Mouse (Mus musculus): Measurements from ENCODE around the gene Lefty1.
"Not testable (repeated sequence)": the region's sequence is repeated elsewhere in the genome, so short reads cannot be mapped to it uniquely, and the experiment has no call there.

The Lefty1 gene

GRCm38 (mm10) chr1:180956401-180956800, 21.6 kb downstream of the Lefty1 start:
- no peak for DNase-seq (ENCODE audit: low spot score in 2 of 2)

GRCm38 (mm10) chr1:180956973-180957381, 22.2 kb downstream of the Lefty1 start:
- peak in 1 of 2 experiments; percentile 47 for DNase-seq (ENCODE audit: low spot score in 2 of 2)

- DNase-seq (ENCODE audit: low spot score in 2 of 2), result no peak
Measured at GRCm38 (mm10) chr1:180957989-180958388, 23.2 kb downstream of the Lefty1 start.

GRCm38 (mm10) chr1:180958797-180959196, 24.0 kb downstream of the Lefty1 start:
- no peak for DNase-seq (ENCODE audit: low spot score in 2 of 2)

- no peak for DNase-seq (ENCODE audit: low spot score in 2 of 2)
Measured at GRCm38 (mm10) chr1:180965786-180966185, 31.0 kb downstream of the Lefty1 start.

GRCm38 (mm10) chr1:180966542-180966941, 31.7 kb downstream of the Lefty1 start:
- DNase-seq (ENCODE audit: low spot score in 2 of 2), result no peak

GRCm38 (mm10) chr1:180967261-180967660, 32.4 kb downstream of the Lefty1 start:
- no peak for DNase-seq (ENCODE audit: low spot score in 2 of 2)

GRCm38 (mm10) chr1:180972941-180973340, 38.1 kb downstream of the Lefty1 start:
- no peak for DNase-seq (ENCODE audit: low spot score in 2 of 2)

- DNase-seq (ENCODE audit: low spot score in 2 of 2), result peak; percentile 47 to 51
Measured at GRCm38 (mm10) chr1:180974126-180974746, 39.4 kb downstream of the Lefty1 start.

- peak; percentile 34 to 41 for DNase-seq (ENCODE audit: low spot score in 2 of 2)
Measured at GRCm38 (mm10) chr1:180976110-180976679, 41.4 kb downstream of the Lefty1 start.

- DNase-seq (ENCODE audit: low spot score in 2 of 2), result no peak
Measured at GRCm38 (mm10) chr1:180979484-180980251, 44.8 kb downstream of the Lefty1 start.

- no peak for DNase-seq (ENCODE audit: low spot score in 2 of 2)
Measured at GRCm38 (mm10) chr1:180980464-180980863, 45.6 kb downstream of the Lefty1 start.

- not testable (repeated sequence) for DNase-seq (ENCODE audit: low spot score in 2 of 2)
Measured at GRCm38 (mm10) chr1:180981298-180982046, 46.6 kb downstream of the Lefty1 start.

GRCm38 (mm10) chr1:180986701-180987100, 51.9 kb downstream of the Lefty1 start:
- no peak for DNase-seq (ENCODE audit: low spot score in 2 of 2)

GRCm38 (mm10) chr1:180987759-180988158, 52.9 kb downstream of the Lefty1 start:
- peak; percentile 57 to 62 for DNase-seq (ENCODE audit: low spot score in 2 of 2)

All from spleen, postnatal 36 days (tissue).